Mouse (Mus musculus) embryonic fibroblast, embryonic 13.5 days (primary cell): ENCODE measurements at regions not wholly inside any gene's neighbourhood (a gene's known extent, or its start where the extent isn't known, plus 50 kb on each side); places are given as distances from the start of the nearest gene placed in this dataset.
"Not testable (repeated sequence)": the region's sequence is repeated elsewhere in the genome, so short reads cannot be mapped to it uniquely, and the experiment has no call there.

Experiments used
- H3K27ac ChIP-seq: 2 replicates; pipeline ENCODE4 v1.5.1; 2012; ENCODE audit warnings: low read length, control low read depth, inconsistent platforms; ENCODE audit not compliant: insufficient read depth
- H3K4me1 ChIP-seq: 2 replicates; pipeline ENCODE4 v1.6.1; 2011; ENCODE audit warnings: low read length; ENCODE audit not compliant: control insufficient read depth, insufficient read depth
- H3K4me3 ChIP-seq: 2 replicates; pipeline ENCODE4 v1.5.1; 2011; ENCODE audit warnings: mild to moderate bottlenecking, control low read depth, low read length; ENCODE audit not compliant: insufficient read depth
- CTCF ChIP-seq: IDR thresholded peaks from 2 replicates; pipeline ENCODE4 v1.5.1; 2011; ENCODE audit warnings: mild to moderate bottlenecking, control low read depth, low read length, moderate library complexity, borderline replicate concordance; ENCODE audit not compliant: insufficient read depth
- POLR2A ChIP-seq: IDR thresholded peaks from 2 replicates; pipeline ENCODE4 v1.6.1; 2011; ENCODE audit warnings: low read depth, mild to moderate bottlenecking, control low read depth, low read length, moderate library complexity

- Histone ChIP-seq H3K4me3 (no peak overlapping the region), H3K27ac (no peak overlapping the region), H3K4me1 (no peaks in the 10 kb centered on the region)
- no peak for TF ChIP-seq POLR2A
- no peak for TF ChIP-seq CTCF
These were observed 249.0 kb upstream of the Tusc1 start for GRCm38 (mm10) chr4:93584328-93584727.

- no peak overlapping the region for H3K4me3 ChIP-seq
- H3K27ac ChIP-seq = no peak overlapping the region
- TF ChIP-seq CTCF (no peak), POLR2A (no peak)
- no peaks in the 10 kb centered on the region for H3K4me1 ChIP-seq
These were observed 248.5 kb upstream of the Tusc1 start for GRCm38 (mm10) chr4:93583670-93584303.

- no peak overlapping the region for H3K4me3 ChIP-seq
- no peak overlapping the region for H3K27ac ChIP-seq
- TF ChIP-seq POLR2A (no peak), CTCF (no peak)
- H3K4me1 ChIP-seq = no peaks in the 10 kb centered on the region
These were observed 244.0 kb upstream of the Tusc1 start for GRCm38 (mm10) chr4:93579343-93579742.

GRCm38 (mm10) chr4:93567487-93568259 lies 232.4 kb upstream of the Tusc1 start:
- no peak for TF ChIP-seq POLR2A
- no peak for TF ChIP-seq CTCF
- H3K4me1 ChIP-seq = no peaks in the 10 kb centered on the region
- no peak overlapping the region for H3K27ac ChIP-seq
- H3K4me3 ChIP-seq = no peak overlapping the region

- H3K4me3 ChIP-seq = no peak overlapping the region
- H3K4me1 ChIP-seq = peaks cover 6% of the 10 kb centered on the region; the same call in 1 of the 2 replicates
- H3K27ac ChIP-seq = no peak overlapping the region
- no peak for TF ChIP-seq CTCF
- TF ChIP-seq POLR2A = no peak
These were observed 220.8 kb upstream of the Tusc1 start for GRCm38 (mm10) chr4:93555787-93556760.

- H3K4me1 ChIP-seq, H3K27ac ChIP-seq, H3K4me3 ChIP-seq: not testable (repeated sequence)
These were observed 219.9 kb upstream of the Tusc1 start for GRCm38 (mm10) chr4:93555181-93555580.

- no peak overlapping the region for H3K4me3 ChIP-seq
- no peak overlapping the region; the same call in 1 of the 2 replicates for H3K27ac ChIP-seq
- peaks cover 6% of the 10 kb centered on the region; the same call in 1 of the 2 replicates for H3K4me1 ChIP-seq
- TF ChIP-seq POLR2A = no peak
- no peak for TF ChIP-seq CTCF
These were observed 217.3 kb upstream of the Tusc1 start for GRCm38 (mm10) chr4:93552489-93553160.

- TF ChIP-seq CTCF (no peak), POLR2A (no peak)
- H3K27ac ChIP-seq = no peak overlapping the region
- no peak overlapping the region for H3K4me3 ChIP-seq
These were observed 215.8 kb upstream of the Tusc1 start for GRCm38 (mm10) chr4:93551086-93551485.

GRCm38 (mm10) chr4:93540588-93540987 lies 205.3 kb upstream of the Tusc1 start:
- Histone ChIP-seq H3K4me3 (no peak overlapping the region), H3K4me1 (no peaks in the 10 kb centered on the region), H3K27ac (no peak overlapping the region)
- no peak for TF ChIP-seq CTCF
- TF ChIP-seq POLR2A = no peak

More at GRCm38 (mm10) chr4:93551086-93551485, 215.8 kb upstream of the Tusc1 start:
- H3K4me1 ChIP-seq = peaks cover 6% of the 10 kb centered on the region; the same call in 1 of the 2 replicates
